Mouse (Mus musculus) cerebellum, postnatal 10 days (tissue): ENCODE measurements around the gene Mef2d.
A peak's percentile ranks its signal among the peaks of the same experiment; 100 is the strongest.

Experiments used
- DNase-seq, 2 experiments: peaks; one replicate each; pipeline ENCODE4 v3.0.0; 2021; ENCODE audit warnings: mixed read lengths in 2 of 2

Mef2d gene

GRCm38 (mm10) chr3:88138336-88139242, 3.6 kb upstream of the Mef2d start:
- peak; percentile 97 for DNase-seq

- peak; percentile 90 to 93 for DNase-seq
Measured at GRCm38 (mm10) chr3:88139243-88140177, 2.7 kb upstream of the Mef2d start.

- peak; percentile 86 to 89 for DNase-seq
Measured at GRCm38 (mm10) chr3:88140178-88140902, 1.8 kb upstream of the Mef2d start.

- DNase-seq = peak in 1 of 2 experiments; percentile 37
Measured at GRCm38 (mm10) chr3:88140903-88141430, 1.2 kb upstream of the Mef2d start.

GRCm38 (mm10) chr3:88141439-88141786, 759 bp upstream of the Mef2d start:
- peak in 1 of 2 experiments; percentile 54 for DNase-seq

- peak; percentile 87 to 88 for DNase-seq
Measured at GRCm38 (mm10) chr3:88142546-88142915, 359 bp downstream of the Mef2d start.

- DNase-seq = peak; percentile 81
Measured at GRCm38 (mm10) chr3:88142916-88143771, 972 bp downstream of the Mef2d start.

- peak; percentile 76 to 77 for DNase-seq
Measured at GRCm38 (mm10) chr3:88143961-88144486, 1.9 kb downstream of the Mef2d start.

GRCm38 (mm10) chr3:88144648-88145410, 2.7 kb downstream of the Mef2d start:
- DNase-seq = no peak

- peak; percentile 69 to 76 for DNase-seq
Measured at GRCm38 (mm10) chr3:88145411-88145782, 3.2 kb downstream of the Mef2d start.

GRCm38 (mm10) chr3:88145952-88146351, 3.8 kb downstream of the Mef2d start:
- DNase-seq = peak in 1 of 2 experiments; percentile 42

GRCm38 (mm10) chr3:88146376-88147112, 4.4 kb downstream of the Mef2d start:
- DNase-seq = no peak

GRCm38 (mm10) chr3:88147444-88147843, 5.3 kb downstream of the Mef2d start:
- DNase-seq = no peak

GRCm38 (mm10) chr3:88147866-88148265, 5.7 kb downstream of the Mef2d start:
- no peak for DNase-seq

GRCm38 (mm10) chr3:88148354-88148753, 6.2 kb downstream of the Mef2d start:
- DNase-seq = no peak

- peak; percentile 82 to 83 for DNase-seq
Measured at GRCm38 (mm10) chr3:88148776-88149509, 6.8 kb downstream of the Mef2d start.

GRCm38 (mm10) chr3:88149510-88149974, 7.4 kb downstream of the Mef2d start:
- DNase-seq = peak; percentile 40 to 53

- peak; percentile 86 to 90 for DNase-seq
Measured at GRCm38 (mm10) chr3:88150061-88150998, 8.2 kb downstream of the Mef2d start.
